ENCODE assay signal across 16 mouse cellular contexts in genomic region chr9:41575826-41576225, GRCm38 (mm10).
A peak's percentile ranks its signal among the peaks of the same experiment; 100 is the strongest.
DNase-seq lines count a peak whose midpoint lies in the region; ATAC-seq lines count a peak whose summit lies in the region.
"Had no signal": no experiment of that assay in that cellular context is flagged by ENCODE, and none has a peak within 500 bp of the region (broad histone marks: within the 10 kb centered on the region; RNA-seq: fewer than 3 reads in every experiment).

No protein-coding gene starts in this region.

- no peaks in the 10 kb centered on the region for H3K27me3 ChIP-seq in hindbrain, embryonic 10.5 days (ENCODE audit: insufficient read depth, poor library complexity, severe bottlenecking)
- H3K27me3 ChIP-seq in hindbrain, embryonic 11.5 days (ENCODE audit: control insufficient read depth, insufficient read depth, low read length) = no peaks in the 10 kb centered on the region
- H3K27me3 ChIP-seq in embryonic facial prominence, embryonic 15.5 days = no peaks in the 10 kb centered on the region
- no peaks in the 10 kb centered on the region for H3K27me3 ChIP-seq in hindbrain, embryonic 14.5 days (ENCODE audit: control insufficient read depth, insufficient read depth, low read length)
- no peaks in the 10 kb centered on the region for H3K27me3 ChIP-seq in midbrain, embryonic 14.5 days (ENCODE audit: control insufficient read depth, insufficient read depth, low read length)
- H3K27me3 ChIP-seq: heart, embryonic 13.5 days had no signal

- peaks cover 5% of the 10 kb centered on the region; the same call in 1 of the 2 replicates for H3K36me3 ChIP-seq in hindbrain, embryonic 10.5 days
- H3K36me3 ChIP-seq in hindbrain, embryonic 11.5 days (ENCODE audit: control insufficient read depth, insufficient read depth, low read length) = no peaks in the 10 kb centered on the region
- no peaks in the 10 kb centered on the region for H3K36me3 ChIP-seq in embryonic facial prominence, embryonic 15.5 days
- H3K36me3 ChIP-seq in hindbrain, embryonic 14.5 days (replicated peaks; ENCODE audit: control insufficient read depth, insufficient read depth) = no peaks in the 10 kb centered on the region
- H3K36me3 ChIP-seq in midbrain, embryonic 14.5 days (ENCODE audit: control insufficient read depth, insufficient read depth, low read length) = no peaks in the 10 kb centered on the region
- H3K36me3 ChIP-seq: G1E; heart, embryonic 13.5 days had no signal

- no peak for ATAC-seq in hindbrain, embryonic 11.5 days (ENCODE audit: low FRiP score)
- ATAC-seq in embryonic facial prominence, embryonic 15.5 days (ENCODE audit: insufficient number of reproducible peaks, low FRiP score, low TSS enrichment, low read depth) = no peak
- no peak for ATAC-seq in hindbrain, embryonic 14.5 days (ENCODE audit: low FRiP score)
- ATAC-seq in midbrain, embryonic 14.5 days (ENCODE audit: low FRiP score, low TSS enrichment) = no peak

- peaks cover 40% of the 10 kb centered on the region for H3K4me1 ChIP-seq in hindbrain, embryonic 10.5 days (replicated peaks)
- no peaks in the 10 kb centered on the region for H3K4me1 ChIP-seq in hindbrain, embryonic 11.5 days (replicated peaks; ENCODE audit: control insufficient read depth, insufficient read depth, low read length)
- peaks cover 31% of the 10 kb centered on the region for H3K4me1 ChIP-seq in embryonic facial prominence, embryonic 15.5 days
- peaks cover 30% of the 10 kb centered on the region for H3K4me1 ChIP-seq in hindbrain, embryonic 14.5 days (replicated peaks; ENCODE audit: control insufficient read depth, insufficient read depth, low read length)
- H3K4me1 ChIP-seq in midbrain, embryonic 14.5 days (ENCODE audit: control insufficient read depth, insufficient read depth, low read length) = peaks cover 25% of the 10 kb centered on the region

- H3K4me2 ChIP-seq in hindbrain, embryonic 11.5 days (replicated peaks; ENCODE audit: low read depth, low read length) = no peak overlapping the region
- H3K4me2 ChIP-seq in embryonic facial prominence, embryonic 15.5 days (replicated peaks) = no peak overlapping the region
- no peak overlapping the region; the same call in 1 of the 2 replicates for H3K4me2 ChIP-seq in hindbrain, embryonic 14.5 days (replicated peaks)
- peak overlapping the region; percentile 81 for H3K4me2 ChIP-seq in midbrain, embryonic 14.5 days (ENCODE audit: low read length)
- H3K4me2 ChIP-seq: heart, embryonic 13.5 days had no signal

- H3K27ac ChIP-seq in hindbrain, embryonic 10.5 days = peak overlapping the region; percentile 56
- H3K27ac ChIP-seq in hindbrain, embryonic 11.5 days (ENCODE audit: low read depth, low read length) = no peak overlapping the region
- H3K27ac ChIP-seq in embryonic facial prominence, embryonic 15.5 days (replicated peaks) = 0 out of 2 replicates have a peak overlapping the region, but pooled peaks have one; percentile 22
- H3K27ac ChIP-seq in hindbrain, embryonic 14.5 days = peak overlapping the region; percentile 58; the same call in 1 of the 2 replicates
- peak overlapping the region; percentile 42 for H3K27ac ChIP-seq in midbrain, embryonic 14.5 days (replicated peaks; ENCODE audit: low read depth, low read length)
- H3K27ac ChIP-seq: heart, embryonic 13.5 days; layer of hippocampus, adult 2 months; liver, embryonic 14.5 days had no signal

- DNase-seq in hindbrain, embryonic 10.5 days (ENCODE audit: low spot score) = no peak
- DNase-seq in hindbrain, embryonic 11.5 days (ENCODE audit: low spot score) = no peak
- peak; percentile 44 for DNase-seq in hindbrain, embryonic 14.5 days (ENCODE audit: low spot score)
- peak; percentile 72 for DNase-seq in midbrain, embryonic 14.5 days
- DNase-seq in left cerebral cortex, postnatal 10 days (ENCODE audit: extremely low spot score in 1 of 2, low spot score in 2 of 2) = no peak
- DNase-seq in adrenal gland, postnatal 10 days = no peak
- DNase-seq in adrenal gland, adult 8-10 months = no peak
- DNase-seq: cerebellum, adult 11-12 months; kidney, adult 9 months; lung, postnatal 4 days; thymus, adult 2 months had no signal

- WGBS in hindbrain, embryonic 10.5 days = 31% methylated on average over 5 of the region's 5 CpGs
- WGBS in hindbrain, embryonic 11.5 days = 32% methylated on average over 5 of the region's 5 CpGs
- WGBS in embryonic facial prominence, embryonic 15.5 days = 22% methylated on average over 5 of the region's 5 CpGs
- WGBS in hindbrain, embryonic 14.5 days = 19% methylated on average over 5 of the region's 5 CpGs
- WGBS in midbrain, embryonic 14.5 days = 5% methylated on average over 5 of the region's 5 CpGs

- H3K9ac ChIP-seq in hindbrain, embryonic 11.5 days (ENCODE audit: low read depth, low read length) = no peak overlapping the region
- H3K9ac ChIP-seq in embryonic facial prominence, embryonic 15.5 days = no peak overlapping the region
- no peak overlapping the region for H3K9ac ChIP-seq in hindbrain, embryonic 14.5 days
- no peak overlapping the region for H3K9ac ChIP-seq in midbrain, embryonic 14.5 days (replicated peaks; ENCODE audit: low read length)
- H3K9ac ChIP-seq: heart, embryonic 13.5 days; liver, embryonic 14.5 days had no signal

- intact Hi-C loops in left cerebral cortex, postnatal 10 days (cut with DNase I) = no loop called here

- H3K9me3 ChIP-seq in hindbrain, embryonic 10.5 days = no peaks in the 10 kb centered on the region
- H3K9me3 ChIP-seq in hindbrain, embryonic 11.5 days (ENCODE audit: control insufficient read depth, low read length) = no peaks in the 10 kb centered on the region
- no peaks in the 10 kb centered on the region for H3K9me3 ChIP-seq in embryonic facial prominence, embryonic 15.5 days (replicated peaks)
- no peaks in the 10 kb centered on the region for H3K9me3 ChIP-seq in hindbrain, embryonic 14.5 days (ENCODE audit: control insufficient read depth, low read length)
- no peaks in the 10 kb centered on the region for H3K9me3 ChIP-seq in midbrain, embryonic 14.5 days (ENCODE audit: control insufficient read depth, low read length)
- H3K9me3 ChIP-seq: heart, embryonic 13.5 days had no signal

- H3K4me3 ChIP-seq in hindbrain, embryonic 10.5 days = no peak overlapping the region
- no peak overlapping the region for H3K4me3 ChIP-seq in hindbrain, embryonic 11.5 days (ENCODE audit: low read depth, low read length)
- no peak overlapping the region for H3K4me3 ChIP-seq in embryonic facial prominence, embryonic 15.5 days (replicated peaks)
- H3K4me3 ChIP-seq in hindbrain, embryonic 14.5 days (replicated peaks; ENCODE audit: low read length) = no peak overlapping the region
- H3K4me3 ChIP-seq in midbrain, embryonic 14.5 days (replicated peaks; ENCODE audit: low read depth, low read length) = no peak overlapping the region
- H3K4me3 ChIP-seq: heart, embryonic 13.5 days; layer of hippocampus, adult 2 months had no signal

Comparison
In these comparisons a context has a peak if more than half of its experiments do, and no peak if none do; other contexts are left out.
1. DNase-seq: peak in hindbrain, embryonic 14.5 days (single experiment) and midbrain, embryonic 14.5 days (single experiment); none in hindbrain, embryonic 10.5 days (single experiment), hindbrain, embryonic 11.5 days (single experiment), left cerebral cortex, postnatal 10 days (0 of 2), adrenal gland, postnatal 10 days (single experiment) and adrenal gland, adult 8-10 months (single experiment).